Mouse (Mus musculus) E14TG2a.4 (cell line): ENCODE data around the gene Lrrc31.

Source experiments
- CTCF ChIP-seq: conservative IDR thresholded peaks from 2 replicates; pipeline ENCODE4 v1.5.1; 2014; ENCODE audit warnings: low read length
- NANOG ChIP-seq: IDR thresholded peaks from 2 replicates; pipeline ENCODE4 v1.6.1; 2014; ENCODE audit warnings: borderline replicate concordance, low read length, mixed read lengths
- POU5F1 ChIP-seq: IDR thresholded peaks from 2 replicates; pipeline ENCODE4 v1.6.1; 2014; ENCODE audit warnings: low read length, borderline replicate concordance

GRCm38 (mm10) chr3:30710191-30710590 is 10.5 kb upstream of the Lrrc31 start:
- TF ChIP-seq CTCF (no peak), NANOG (no peak), POU5F1 (no peak)
